Mouse (Mus musculus): ENCODE measurements around the gene Tbx20. TPM values are rescaled to one million over a fixed set of nuclear protein-coding genes. Genes with fewer than 3 reads are reported as not detected.

The Tbx20 gene
- polyA plus RNA-seq, 1 experiment from 2014 or later: 0.75 TPM

- Histone ChIP-seq H3K4me3 (no peak overlapping the region), H3K9me3 (no peaks in the 10 kb centered on the region), H3K4me2 (replicated peaks) (0 out of 2 replicates have a peak overlapping the region, but pooled peaks have one; percentile 18), H3K36me3 (no peaks in the 10 kb centered on the region), H3K4me1 (peaks cover 13% of the 10 kb centered on the region), H3K27me3 (peaks cover 82% of the 10 kb centered on the region), H3K9ac (no peak overlapping the region), H3K27ac (no peak overlapping the region)
- under 1% methylated on average over 37 of the region's 37 CpGs for WGBS
- ATAC-seq (ENCODE audit: insufficient number of reproducible peaks, insufficient read depth, low FRiP score, low TSS enrichment): no peak
Observed at GRCm38 (mm10) chr9:24777176-24777895, 3.2 kb upstream of the Tbx20 start.

- H3K27me3 ChIP-seq: peaks cover 76% of the 10 kb centered on the region
- no peak overlapping the region for H3K27ac ChIP-seq
- H3K36me3 ChIP-seq: no peaks in the 10 kb centered on the region
- WGBS: under 1% methylated on average over 9 of the region's 9 CpGs
- no peaks in the 10 kb centered on the region for H3K9me3 ChIP-seq
- H3K4me3 ChIP-seq: no peak overlapping the region
- peaks cover 13% of the 10 kb centered on the region for H3K4me1 ChIP-seq
- no peak for ATAC-seq (ENCODE audit: insufficient number of reproducible peaks, insufficient read depth, low FRiP score, low TSS enrichment)
- no peak overlapping the region for H3K9ac ChIP-seq
- H3K4me2 ChIP-seq (replicated peaks): no peak overlapping the region
Observed at GRCm38 (mm10) chr9:24776487-24776886, 2.4 kb upstream of the Tbx20 start.

- Histone ChIP-seq H3K27ac (no peak overlapping the region), H3K4me2 (replicated peaks) (no peak overlapping the region), H3K36me3 (no peaks in the 10 kb centered on the region), H3K4me1 (peaks cover 10% of the 10 kb centered on the region), H3K9me3 (no peaks in the 10 kb centered on the region), H3K9ac (no peak overlapping the region), H3K4me3 (no peak overlapping the region), H3K27me3 (peaks cover 73% of the 10 kb centered on the region)
- 9% methylated on average over 1 of the region's 1 CpGs for WGBS
- no peak for ATAC-seq (ENCODE audit: insufficient number of reproducible peaks, insufficient read depth, low FRiP score, low TSS enrichment)
Observed at GRCm38 (mm10) chr9:24775567-24775966, 1.5 kb upstream of the Tbx20 start.

GRCm38 (mm10) chr9:24775001-24775400, 898 bp upstream of the Tbx20 start:
- no peak for ATAC-seq (ENCODE audit: insufficient number of reproducible peaks, insufficient read depth, low FRiP score, low TSS enrichment)
- Histone ChIP-seq H3K27me3 (peaks cover 73% of the 10 kb centered on the region), H3K4me3 (no peak overlapping the region), H3K9ac (no peak overlapping the region), H3K36me3 (no peaks in the 10 kb centered on the region), H3K4me2 (replicated peaks) (no peak overlapping the region), H3K4me1 (peaks cover 14% of the 10 kb centered on the region), H3K9me3 (no peaks in the 10 kb centered on the region), H3K27ac (no peak overlapping the region)
- under 1% methylated on average over 9 of the region's 9 CpGs for WGBS

- H3K27ac ChIP-seq: no peak overlapping the region
- 0% methylated on average over 19 of the region's 19 CpGs for WGBS
- peaks cover 68% of the 10 kb centered on the region for H3K27me3 ChIP-seq
- no peak overlapping the region for H3K9ac ChIP-seq
- H3K9me3 ChIP-seq: no peaks in the 10 kb centered on the region
- no peak for ATAC-seq (ENCODE audit: insufficient number of reproducible peaks, insufficient read depth, low FRiP score, low TSS enrichment)
- peak overlapping the region; percentile 51 for H3K4me2 ChIP-seq (replicated peaks)
- H3K4me1 ChIP-seq: peaks cover 14% of the 10 kb centered on the region
- H3K36me3 ChIP-seq: no peaks in the 10 kb centered on the region
- peak overlapping the region; percentile 30 for H3K4me3 ChIP-seq
Observed at GRCm38 (mm10) chr9:24773669-24774068, 434 bp downstream of the Tbx20 start.

GRCm38 (mm10) chr9:24773171-24773570, 932 bp downstream of the Tbx20 start:
- peaks cover 14% of the 10 kb centered on the region for H3K4me1 ChIP-seq
- H3K9me3 ChIP-seq: no peaks in the 10 kb centered on the region
- no peaks in the 10 kb centered on the region for H3K36me3 ChIP-seq
- 2% methylated on average over 9 of the region's 9 CpGs for WGBS
- no peak for ATAC-seq (ENCODE audit: insufficient number of reproducible peaks, insufficient read depth, low FRiP score, low TSS enrichment)
- 0 out of 2 replicates have a peak overlapping the region, but pooled peaks have one; percentile 30 for H3K4me3 ChIP-seq
- no peak overlapping the region for H3K27ac ChIP-seq
- peak overlapping the region; percentile 51; the same call in 1 of the 2 replicates for H3K4me2 ChIP-seq (replicated peaks)
- no peak overlapping the region for H3K9ac ChIP-seq
- peaks cover 70% of the 10 kb centered on the region for H3K27me3 ChIP-seq

GRCm38 (mm10) chr9:24772431-24773120, 1.5 kb downstream of the Tbx20 start:
- WGBS: 6% methylated on average over 9 of the region's 9 CpGs
- Histone ChIP-seq H3K4me2 (replicated peaks) (no peak overlapping the region), H3K27ac (no peak overlapping the region), H3K9ac (no peak overlapping the region), H3K9me3 (no peaks in the 10 kb centered on the region), H3K4me3 (no peak overlapping the region), H3K27me3 (peaks cover 69% of the 10 kb centered on the region), H3K4me1 (peaks cover 14% of the 10 kb centered on the region), H3K36me3 (no peaks in the 10 kb centered on the region)
- no peak for ATAC-seq (ENCODE audit: insufficient number of reproducible peaks, insufficient read depth, low FRiP score, low TSS enrichment)

GRCm38 (mm10) chr9:24771713-24772112, 2.4 kb downstream of the Tbx20 start:
- ATAC-seq (ENCODE audit: insufficient number of reproducible peaks, insufficient read depth, low FRiP score, low TSS enrichment): no peak
- Histone ChIP-seq H3K4me1 (peaks cover 14% of the 10 kb centered on the region), H3K9ac (no peak overlapping the region), H3K27ac (no peak overlapping the region), H3K4me3 (no peak overlapping the region), H3K9me3 (no peaks in the 10 kb centered on the region), H3K4me2 (replicated peaks) (no peak overlapping the region), H3K27me3 (peaks cover 68% of the 10 kb centered on the region), H3K36me3 (no peaks in the 10 kb centered on the region)
- 15% methylated on average over 4 of the region's 4 CpGs for WGBS

- Histone ChIP-seq H3K4me2 (replicated peaks) (no peak overlapping the region; the same call in 1 of the 2 replicates), H3K27ac (no peak overlapping the region), H3K36me3 (no peaks in the 10 kb centered on the region), H3K27me3 (peaks cover 65% of the 10 kb centered on the region), H3K9me3 (no peaks in the 10 kb centered on the region), H3K4me3 (no peak overlapping the region), H3K4me1 (peaks cover 14% of the 10 kb centered on the region), H3K9ac (no peak overlapping the region)
- 4% methylated on average over 8 of the region's 8 CpGs for WGBS
- ATAC-seq (ENCODE audit: insufficient number of reproducible peaks, insufficient read depth, low FRiP score, low TSS enrichment): no peak
Observed at GRCm38 (mm10) chr9:24770941-24771405, 3.1 kb downstream of the Tbx20 start.

GRCm38 (mm10) chr9:24770149-24770940, 3.8 kb downstream of the Tbx20 start:
- Histone ChIP-seq H3K27me3 (peaks cover 69% of the 10 kb centered on the region), H3K9me3 (no peaks in the 10 kb centered on the region), H3K9ac (no peak overlapping the region), H3K4me3 (peak overlapping the region; percentile 25; the same call in 1 of the 2 replicates), H3K36me3 (no peaks in the 10 kb centered on the region), H3K4me2 (replicated peaks) (peak overlapping the region; percentile 36), H3K4me1 (peaks cover 14% of the 10 kb centered on the region), H3K27ac (no peak overlapping the region)
- WGBS: under 1% methylated on average over 41 of the region's 41 CpGs
- no peak for ATAC-seq (ENCODE audit: insufficient number of reproducible peaks, insufficient read depth, low FRiP score, low TSS enrichment)

GRCm38 (mm10) chr9:24769611-24770010, 4.5 kb downstream of the Tbx20 start:
- Histone ChIP-seq H3K9me3 (no peaks in the 10 kb centered on the region), H3K4me2 (replicated peaks) (peak overlapping the region; percentile 36; the same call in 1 of the 2 replicates), H3K4me1 (peaks cover 14% of the 10 kb centered on the region), H3K27me3 (peaks cover 67% of the 10 kb centered on the region), H3K36me3 (no peaks in the 10 kb centered on the region), H3K4me3 (no peak overlapping the region), H3K27ac (no peak overlapping the region), H3K9ac (no peak overlapping the region)
- no peak for ATAC-seq (ENCODE audit: insufficient number of reproducible peaks, insufficient read depth, low FRiP score, low TSS enrichment)
- WGBS: 6% methylated on average over 9 of the region's 9 CpGs

All from embryonic facial prominence, embryonic 12.5 days (tissue).